Mouse (Mus musculus): ENCODE measurements around the gene Gm9736. TPM values are rescaled to one million over a fixed set of nuclear protein-coding genes. Genes with fewer than 3 reads are reported as not detected.
"Not testable (repeated sequence)": the region's sequence is repeated elsewhere in the genome, so short reads cannot be mapped to it uniquely, and the experiment has no call there.

Gm9736 gene
- polyA plus RNA-seq (2016; fragmentation: Nextera tagmentation; extraction: Ambion mirVana), result not detected in 2 replicates

GRCm38 (mm10) chr10:77751254-77751653 lies at the start of gene Gm9736:
Gene Gm9736, minus strand, starts transcription at chr10:77751354.
- not testable (repeated sequence) for H3K4me3 ChIP-seq (replicated peaks); H3K27ac ChIP-seq; ATAC-seq (ENCODE audit: insufficient number of reproducible peaks, insufficient read depth, low FRiP score, low TSS enrichment, low read depth); H3K36me3 ChIP-seq; H3K9me3 ChIP-seq; H3K4me2 ChIP-seq; H3K27me3 ChIP-seq; H3K9ac ChIP-seq (replicated peaks)
- peaks cover 15% of the 10 kb centered on the region for H3K4me1 ChIP-seq (replicated peaks)
- WGBS, result 38% methylated on average over 1 of the region's 1 CpGs

GRCm38 (mm10) chr10:77798921-77799508 lies 47.9 kb upstream of the Gm9736 start, which contains the start of gene Gm19668:
Gene Gm19668, minus strand, starts transcription at chr10:77799133.
- Histone ChIP-seq H3K4me1 (replicated peaks) (peaks cover 14% of the 10 kb centered on the region), H3K27ac (no peak within 1 kb of the TSS), H3K27me3 (no peaks in the 10 kb centered on the region), H3K9ac (replicated peaks) (no peak within 1 kb of the TSS), H3K4me2 (no peak within 1 kb of the TSS), H3K9me3 (no peaks in the 10 kb centered on the region), H3K4me3 (replicated peaks) (no peak within 1 kb of the TSS), H3K36me3 (no peaks in the 10 kb centered on the region)
- no peak for ATAC-seq (ENCODE audit: insufficient number of reproducible peaks, insufficient read depth, low FRiP score, low TSS enrichment, low read depth)
- WGBS, result 48% methylated on average over 8 of the region's 8 CpGs

GRCm38 (mm10) chr10:77798164-77798920 lies 47.2 kb upstream of the Gm9736 start:
- H3K27ac ChIP-seq; H3K36me3 ChIP-seq; H3K9me3 ChIP-seq; H3K27me3 ChIP-seq; H3K4me2 ChIP-seq; H3K4me3 ChIP-seq (replicated peaks); ATAC-seq (ENCODE audit: insufficient number of reproducible peaks, insufficient read depth, low FRiP score, low TSS enrichment, low read depth); H3K9ac ChIP-seq (replicated peaks): not testable (repeated sequence)
- H3K4me1 ChIP-seq (replicated peaks), result peaks cover 17% of the 10 kb centered on the region
- WGBS, result 35% methylated on average over 3 of the region's 3 CpGs

- Histone ChIP-seq H3K9ac (replicated peaks) (no peak overlapping the region), H3K4me3 (replicated peaks) (no peak overlapping the region), H3K36me3 (no peaks in the 10 kb centered on the region), H3K27me3 (no peaks in the 10 kb centered on the region), H3K27ac (no peak overlapping the region), H3K4me1 (replicated peaks) (peaks cover 17% of the 10 kb centered on the region), H3K4me2 (no peak overlapping the region), H3K9me3 (no peaks in the 10 kb centered on the region)
- WGBS, result 17% methylated on average over 3 of the region's 3 CpGs
- ATAC-seq (ENCODE audit: insufficient number of reproducible peaks, insufficient read depth, low FRiP score, low TSS enrichment, low read depth), result no peak
Measured at GRCm38 (mm10) chr10:77797677-77798076, 46.5 kb upstream of the Gm9736 start.

GRCm38 (mm10) chr10:77794976-77795375 lies 43.8 kb upstream of the Gm9736 start, which contains the start of gene Gm9639:
Gene Gm9639, minus strand, starts transcription at chr10:77795076.
- H3K4me2 ChIP-seq, result no peak within 1 kb of the TSS
- H3K4me3 ChIP-seq (replicated peaks), result no peak within 1 kb of the TSS
- no peaks in the 10 kb centered on the region for H3K27me3 ChIP-seq
- H3K9ac ChIP-seq (replicated peaks), result no peak within 1 kb of the TSS
- no peaks in the 10 kb centered on the region for H3K36me3 ChIP-seq
- WGBS, result 65% methylated on average over 2 of the region's 2 CpGs
- no peaks in the 10 kb centered on the region for H3K9me3 ChIP-seq
- ATAC-seq (ENCODE audit: insufficient number of reproducible peaks, insufficient read depth, low FRiP score, low TSS enrichment, low read depth), result no peak
- no peak within 1 kb of the TSS for H3K27ac ChIP-seq
- peaks cover 17% of the 10 kb centered on the region for H3K4me1 ChIP-seq (replicated peaks)

- Histone ChIP-seq H3K9ac (replicated peaks) (no peak overlapping the region), H3K9me3 (no peaks in the 10 kb centered on the region), H3K4me1 (replicated peaks) (no peaks in the 10 kb centered on the region), H3K27ac (no peak overlapping the region), H3K4me3 (replicated peaks) (no peak overlapping the region), H3K36me3 (no peaks in the 10 kb centered on the region), H3K27me3 (no peaks in the 10 kb centered on the region), H3K4me2 (no peak overlapping the region)
- WGBS, result 72% methylated on average over 2 of the region's 2 CpGs
- ATAC-seq (ENCODE audit: insufficient number of reproducible peaks, insufficient read depth, low FRiP score, low TSS enrichment, low read depth), result no peak
Measured at GRCm38 (mm10) chr10:77788621-77789020, 37.5 kb upstream of the Gm9736 start.

- not testable (repeated sequence) for H3K27me3 ChIP-seq; H3K27ac ChIP-seq; H3K9me3 ChIP-seq; H3K4me3 ChIP-seq (replicated peaks); ATAC-seq (ENCODE audit: insufficient number of reproducible peaks, insufficient read depth, low FRiP score, low TSS enrichment, low read depth); H3K36me3 ChIP-seq; H3K4me2 ChIP-seq; H3K4me1 ChIP-seq (replicated peaks); H3K9ac ChIP-seq (replicated peaks)
- WGBS, result 42% methylated on average over 1 of the region's 1 CpGs
Measured at GRCm38 (mm10) chr10:77787876-77788275, 36.7 kb upstream of the Gm9736 start, which contains the start of gene Gm7137. Gene Gm7137, minus strand, starts transcription at chr10:77788200.

GRCm38 (mm10) chr10:77783396-77783795 lies 32.2 kb upstream of the Gm9736 start:
- H3K4me2 ChIP-seq; H3K9me3 ChIP-seq; H3K27me3 ChIP-seq; ATAC-seq (ENCODE audit: insufficient number of reproducible peaks, insufficient read depth, low FRiP score, low TSS enrichment, low read depth); H3K4me1 ChIP-seq (replicated peaks); H3K4me3 ChIP-seq (replicated peaks); H3K9ac ChIP-seq (replicated peaks); H3K36me3 ChIP-seq; H3K27ac ChIP-seq: not testable (repeated sequence)
- 84% methylated on average over 3 of the region's 3 CpGs for WGBS

- not testable (repeated sequence) for H3K4me1 ChIP-seq (replicated peaks); H3K27ac ChIP-seq; H3K9me3 ChIP-seq; H3K9ac ChIP-seq (replicated peaks); H3K4me3 ChIP-seq (replicated peaks); H3K36me3 ChIP-seq; ATAC-seq (ENCODE audit: insufficient number of reproducible peaks, insufficient read depth, low FRiP score, low TSS enrichment, low read depth); H3K4me2 ChIP-seq; H3K27me3 ChIP-seq
- WGBS, result 40% methylated on average over 1 of the region's 1 CpGs
Measured at GRCm38 (mm10) chr10:77782442-77782841, 31.3 kb upstream of the Gm9736 start, which contains the start of gene Gm3250. Gene Gm3250, minus strand, starts transcription at chr10:77782542.

GRCm38 (mm10) chr10:77776844-77777243 lies 25.7 kb upstream of the Gm9736 start, which contains the start of gene Gm7138:
Gene Gm7138, minus strand, starts transcription at chr10:77776944.
- not testable (repeated sequence) for H3K9me3 ChIP-seq; ATAC-seq (ENCODE audit: insufficient number of reproducible peaks, insufficient read depth, low FRiP score, low TSS enrichment, low read depth); H3K27ac ChIP-seq; H3K36me3 ChIP-seq; H3K4me3 ChIP-seq (replicated peaks); H3K27me3 ChIP-seq; H3K4me1 ChIP-seq (replicated peaks); H3K4me2 ChIP-seq; H3K9ac ChIP-seq (replicated peaks)
- WGBS, result 64% methylated on average over 1 of the region's 1 CpGs

- not testable (repeated sequence) for H3K9ac ChIP-seq (replicated peaks); H3K36me3 ChIP-seq
- WGBS, result 95% methylated on average over 3 of the region's 3 CpGs
Measured at GRCm38 (mm10) chr10:77772142-77772541, 21.0 kb upstream of the Gm9736 start.

More at GRCm38 (mm10) chr10:77772142-77772541, 21.0 kb upstream of the Gm9736 start:
- H3K27ac ChIP-seq; H3K4me2 ChIP-seq; H3K4me1 ChIP-seq (replicated peaks); H3K4me3 ChIP-seq (replicated peaks); H3K9me3 ChIP-seq; ATAC-seq (ENCODE audit: insufficient number of reproducible peaks, insufficient read depth, low FRiP score, low TSS enrichment, low read depth); H3K27me3 ChIP-seq: not testable (repeated sequence)

All from limb, embryonic 12.5 days (tissue).